Mouse (Mus musculus): Measurements from ENCODE around the gene Rbms1. TPM values are rescaled to one million over a fixed set of nuclear protein-coding genes. Genes with fewer than 3 reads are reported as not detected.

The Rbms1 gene
- total RNA-seq, 2 experiments from 2014 or later: 43.2 to 46.4 TPM

Other genes starting within 250 kb of the Rbms1 start
- 10 to 100 TPM; 15.2 to 16.7 TPM for gene Itgb6, start 240.5 kb downstream of the Rbms1 start, total RNA-seq (2021)

All from heart, postnatal 36 days (tissue).